Mouse (Mus musculus) lung, adult 2 months (tissue): ENCODE results near the gene Slc12a7. TPM values are rescaled to one million over a fixed set of nuclear protein-coding genes. Genes with fewer than 3 reads are reported as not detected.

ENCODE experiments used
- DNase-seq: peaks from one replicate; pipeline ENCODE4 v3.0.0; 2022
- H3K4me1 ChIP-seq: fragments of 200-500 bp; 2 replicates; pipeline ENCODE4 v1.6.1; 2011; ENCODE audit warnings: low read length; ENCODE audit not compliant: control insufficient read depth, insufficient read depth
- H3K4me3 ChIP-seq: fragments of 200-500 bp; replicated peaks from 2 replicates; pipeline ENCODE3; 2011; ENCODE audit warnings: low read depth, mild to moderate bottlenecking, control low read depth, low read length; ENCODE audit errors: extremely low read depth
- CTCF ChIP-seq: fragments of 200-500 bp; IDR thresholded peaks from 2 replicates; pipeline ENCODE4 v1.5.1; 2011; ENCODE audit warnings: mild to moderate bottlenecking, low read length, control low read depth; ENCODE audit not compliant: insufficient read depth
- POLR2A ChIP-seq: fragments of 200-500 bp; IDR thresholded peaks from 2 replicates; pipeline ENCODE4 v1.6.1; 2011; ENCODE audit warnings: low read depth, mild to moderate bottlenecking, control low read depth, low read length, borderline replicate concordance; ENCODE audit errors: extremely low read depth
- WGBS: fragments of 180-500 bp; shearing (Covaris S2); methylation state at CpG from one replicate; pipeline ENCODE4 v1.1.7; 2018; 5-methylcytosine and 5-hydroxymethylcytosine counted together
- polyA plus RNA-seq: library from polyadenylated mRNA; depleted of rRNA; stranded (reverse); fragments of >200 nt; gene quantifications from 2 replicates; pipeline ENCODE4 v1.2.3, GENCODE M21; 2012

The Slc12a7 gene
- polyA plus RNA-seq, 1 experiment, result 69.9 TPM

DNA sequence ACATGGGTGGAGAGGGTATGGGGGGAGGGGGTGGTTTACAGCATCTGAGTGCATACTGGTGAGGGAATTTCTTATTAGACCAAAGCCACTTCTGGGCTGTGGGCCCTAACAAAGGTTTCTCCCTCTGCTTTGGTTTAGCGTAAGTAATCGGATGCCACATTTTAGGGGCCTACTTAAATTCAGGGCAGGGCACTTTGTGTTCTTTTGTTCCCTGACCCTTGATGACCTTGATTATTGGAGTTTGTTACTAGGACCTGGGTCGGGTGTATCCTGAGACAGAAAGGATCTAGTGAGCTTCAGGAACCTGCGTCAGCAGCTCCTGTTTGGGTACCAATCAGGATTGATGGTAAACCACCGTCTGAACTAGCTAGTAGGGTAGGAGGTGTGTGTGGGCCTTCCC, 49.6 kb downstream of the Slc12a7 start:
- Histone ChIP-seq H3K4me3 (no peak overlapping the region), H3K4me1 (no peaks in the 10 kb centered on the region)
- 68% methylated on average over 5 of the region's 5 CpGs for WGBS
- no peak for TF ChIP-seq CTCF
- no peak for TF ChIP-seq POLR2A
- DNase-seq, result no peak

DNA sequence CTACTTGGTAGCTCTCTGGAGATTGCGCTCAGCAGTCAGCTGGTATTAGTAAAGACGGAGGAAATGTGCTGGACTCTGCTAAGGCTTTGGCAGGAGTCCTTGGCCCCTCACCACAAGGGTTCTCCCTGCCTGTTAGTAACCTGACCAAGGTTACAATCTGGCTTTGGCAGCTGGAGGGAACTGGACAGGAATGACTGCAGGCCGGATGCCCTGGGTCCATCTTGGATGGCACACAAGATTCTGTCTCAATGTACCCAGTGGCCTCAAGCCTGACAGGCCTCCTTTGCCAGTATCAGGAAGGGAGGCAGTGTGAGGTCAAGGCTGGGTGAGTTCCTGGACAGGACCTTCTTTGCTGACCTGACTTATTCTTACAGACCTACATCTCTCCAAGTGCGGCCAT, 59.3 kb downstream of the Slc12a7 start:
- no peak for DNase-seq
- TF ChIP-seq CTCF (no peak), POLR2A (no peak)
- H3K4me3 ChIP-seq, result no peak overlapping the region
- 90% methylated on average over 4 of the region's 4 CpGs for WGBS
- H3K4me1 ChIP-seq, result no peaks in the 10 kb centered on the region

DNA sequence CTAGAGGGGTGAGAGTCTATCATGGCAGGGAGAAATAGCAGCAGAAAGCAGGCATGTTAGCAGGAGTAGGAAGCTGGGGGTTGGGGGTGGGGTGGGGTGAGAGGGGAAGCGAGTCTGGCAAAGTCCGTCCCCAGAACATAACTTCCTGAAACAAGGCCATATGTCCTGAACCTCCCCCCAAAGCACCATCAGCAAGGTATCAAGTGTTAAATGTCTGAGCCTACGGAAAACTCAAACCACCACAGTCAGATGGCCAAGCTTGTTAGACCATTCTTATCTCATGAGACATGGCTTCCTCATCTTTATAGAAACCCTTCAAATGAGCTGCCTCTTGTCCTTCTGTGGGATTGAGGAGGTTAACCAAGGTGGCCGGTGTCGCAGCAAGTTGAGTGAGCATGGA, 60.3 kb downstream of the Slc12a7 start:
- Histone ChIP-seq H3K4me3 (no peak overlapping the region), H3K4me1 (no peaks in the 10 kb centered on the region)
- WGBS, result 89% methylated on average over 5 of the region's 5 CpGs
- no peak for TF ChIP-seq POLR2A
- no peak for TF ChIP-seq CTCF
- no peak for DNase-seq

DNA sequence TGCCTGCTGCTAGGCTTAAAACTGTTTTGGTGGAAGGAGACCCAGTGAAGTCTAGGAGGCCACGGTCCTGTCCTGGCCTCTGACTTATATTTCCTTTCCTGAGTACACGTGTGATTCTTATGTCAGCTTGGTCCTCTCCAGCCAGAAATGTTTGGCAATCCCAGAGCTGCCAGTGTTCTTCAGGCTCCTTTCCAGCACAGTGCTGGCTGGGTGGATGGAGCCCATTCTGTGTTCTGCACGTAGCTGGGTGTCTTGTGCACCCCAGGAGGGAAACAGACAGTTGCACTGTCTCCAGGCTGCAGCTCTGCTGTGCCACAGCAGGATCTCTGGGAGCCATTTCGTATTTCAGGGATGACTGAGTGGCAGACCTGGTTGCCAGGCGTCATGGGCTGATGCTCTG, 66.2 kb downstream of the Slc12a7 start:
- TF ChIP-seq CTCF (no peak), POLR2A (no peak)
- DNase-seq, result no peak
- WGBS, result 80% methylated on average over 5 of the region's 5 CpGs
- no peaks in the 10 kb centered on the region for H3K4me1 ChIP-seq
- H3K4me3 ChIP-seq, result no peak overlapping the region

DNA sequence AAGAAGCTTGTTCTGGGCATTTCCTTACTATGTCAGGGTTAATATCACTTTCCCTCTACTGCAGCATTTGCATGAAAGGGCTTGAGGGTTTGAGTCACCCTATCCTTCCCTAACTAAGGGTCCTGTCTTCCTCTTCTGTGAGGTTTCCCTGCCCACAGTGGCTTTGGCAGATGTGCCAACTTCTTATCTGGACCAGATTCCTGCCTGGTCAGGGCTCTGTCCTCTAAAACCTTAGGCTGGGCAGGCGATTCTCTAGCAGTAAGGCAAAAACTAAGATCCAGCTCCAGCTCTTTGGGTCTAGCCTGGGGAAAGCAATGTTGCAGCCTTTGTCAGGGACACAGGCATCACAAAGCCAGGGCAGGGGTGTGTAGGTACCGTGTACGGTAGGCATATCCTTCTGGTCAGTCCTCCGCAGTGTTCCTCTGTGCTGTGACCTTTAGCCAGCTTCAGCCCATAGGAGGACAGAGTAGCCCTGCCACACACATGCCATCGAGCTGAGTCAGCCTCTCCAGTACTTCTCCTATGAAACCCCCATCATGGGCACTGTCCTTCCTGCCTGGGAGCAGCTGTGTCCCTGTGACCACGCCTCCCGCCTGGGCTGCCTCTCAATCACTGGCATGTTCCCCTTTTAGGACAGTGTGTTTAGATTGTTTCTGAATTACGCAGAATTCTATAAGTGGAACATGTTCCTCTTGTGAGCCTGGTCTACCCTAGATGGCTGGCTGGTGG, 70.7 kb downstream of the Slc12a7 start:
- Histone ChIP-seq H3K4me1 (no peaks in the 10 kb centered on the region), H3K4me3 (no peak overlapping the region)
- peak; percentile 29 for DNase-seq
- TF ChIP-seq POLR2A, result no peak
- TF ChIP-seq CTCF, result no peak
- 52% methylated on average over 8 of the region's 8 CpGs for WGBS

DNA sequence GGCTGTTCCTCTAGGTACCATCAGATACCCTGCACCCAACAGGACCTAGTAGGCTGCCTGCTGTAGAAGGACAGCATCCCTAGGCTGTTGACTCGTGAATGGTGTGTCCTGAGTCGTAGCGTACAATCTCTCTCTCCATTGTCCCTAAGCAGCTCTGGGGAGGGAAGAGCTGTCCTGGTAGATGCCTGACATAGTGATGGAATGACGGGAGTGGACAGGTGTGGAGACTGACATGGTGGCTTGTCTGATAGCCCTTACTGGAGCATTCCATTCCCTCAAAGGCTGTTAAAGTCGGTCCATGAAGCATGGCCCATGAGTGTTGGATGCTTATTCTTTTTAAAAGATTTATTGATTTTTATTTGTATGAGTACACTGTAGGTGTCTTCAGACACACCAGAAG, 72.0 kb downstream of the Slc12a7 start:
- Histone ChIP-seq H3K4me3 (no peak overlapping the region), H3K4me1 (no peaks in the 10 kb centered on the region)
- 96% methylated on average over 5 of the region's 5 CpGs for WGBS
- no peak for DNase-seq
- TF ChIP-seq CTCF, result no peak

DNA sequence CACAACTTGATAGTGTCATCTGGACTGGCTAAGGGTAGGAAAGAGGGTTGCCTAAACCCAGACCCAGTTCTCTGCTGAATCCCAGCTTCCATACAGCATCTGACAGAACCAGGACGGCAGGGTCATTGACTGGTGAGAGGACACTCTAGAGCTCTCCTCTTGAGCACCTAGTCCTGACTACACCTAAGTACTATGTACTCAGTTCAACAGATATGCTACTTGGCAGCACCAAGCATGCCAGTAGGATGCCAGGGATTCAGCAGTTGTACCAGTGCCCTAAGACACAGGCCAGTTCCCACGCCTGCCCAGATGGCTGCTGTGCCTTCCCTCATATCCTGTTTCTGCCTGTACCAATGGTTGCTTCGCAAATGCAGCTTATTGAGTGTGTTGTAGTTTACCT, 80.0 kb downstream of the Slc12a7 start:
- TF ChIP-seq POLR2A, result no peak
- no peak for TF ChIP-seq CTCF
- no peak for DNase-seq
- 76% methylated on average over 3 of the region's 3 CpGs for WGBS
- no peak overlapping the region for H3K4me3 ChIP-seq
- H3K4me1 ChIP-seq, result no peaks in the 10 kb centered on the region

DNA sequence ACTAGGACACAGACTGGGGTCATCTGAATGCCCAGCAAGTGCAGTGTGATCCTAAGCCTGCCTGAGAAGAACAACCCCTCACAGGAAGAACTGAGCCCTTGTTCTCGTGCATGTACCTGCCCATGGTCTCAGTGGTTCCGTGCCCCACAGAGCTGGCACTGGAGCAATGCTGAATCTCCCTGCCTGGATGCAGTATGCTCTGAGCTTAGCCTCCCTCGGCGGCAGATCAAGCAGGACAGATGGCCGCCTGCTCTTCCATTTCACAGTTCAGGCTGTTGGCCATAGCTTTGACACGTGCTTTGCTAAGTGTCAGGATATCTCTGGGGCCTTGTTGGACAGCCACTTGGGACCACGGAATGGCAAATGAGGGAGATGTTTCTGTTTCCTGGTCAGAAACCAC, 81.3 kb downstream of the Slc12a7 start:
- TF ChIP-seq CTCF (no peak), POLR2A (no peak)
- WGBS, result 91% methylated on average over 7 of the region's 7 CpGs
- no peaks in the 10 kb centered on the region for H3K4me1 ChIP-seq
- no peak for DNase-seq
- no peak overlapping the region for H3K4me3 ChIP-seq

DNA sequence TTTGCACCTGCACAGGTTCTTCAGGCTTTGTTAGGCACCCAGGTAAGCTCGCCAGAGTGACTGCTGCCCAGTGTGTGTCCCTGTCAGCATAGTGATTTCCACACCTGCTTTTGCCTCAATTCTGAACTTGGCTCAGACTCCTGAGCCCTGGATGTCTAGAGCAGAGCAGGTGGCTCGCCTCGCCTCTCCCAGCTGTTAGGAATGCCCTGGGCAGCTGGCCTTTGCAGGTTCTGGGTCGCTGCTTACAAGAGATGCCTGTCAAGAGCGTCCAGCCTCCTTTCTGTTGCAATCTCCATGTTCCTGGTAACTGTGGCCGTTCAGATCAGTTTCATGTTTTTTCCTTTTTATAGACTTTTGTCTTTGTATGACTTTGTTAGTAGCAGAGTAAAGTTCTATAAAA, 83.4 kb downstream of the Slc12a7 start:
- TF ChIP-seq CTCF, result no peak
- no peak for TF ChIP-seq POLR2A
- Histone ChIP-seq H3K4me3 (no peak overlapping the region), H3K4me1 (no peaks in the 10 kb centered on the region)
- no peak for DNase-seq
- 76% methylated on average over 6 of the region's 6 CpGs for WGBS

DNA sequence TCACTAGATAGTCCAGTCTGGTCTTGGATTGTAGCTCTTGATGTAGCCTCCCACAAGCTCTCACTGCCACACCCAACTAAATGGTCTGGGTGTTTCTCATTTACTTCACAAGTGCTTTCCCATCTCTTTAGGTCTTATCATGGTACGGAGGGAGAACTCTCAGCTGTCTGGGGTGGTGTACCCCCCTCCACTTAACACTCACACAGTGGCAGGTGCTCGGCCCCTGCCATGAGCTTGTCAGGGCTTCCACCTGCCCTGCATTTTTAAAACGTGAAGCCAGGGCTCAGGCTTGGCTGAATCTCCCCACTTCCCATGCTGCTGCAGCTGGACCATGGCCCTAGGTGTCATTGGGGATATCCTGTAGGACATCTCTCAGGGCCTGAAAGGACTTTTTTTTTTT, 86.0 kb downstream of the Slc12a7 start:
- TF ChIP-seq POLR2A (no peak), CTCF (no peak)
- no peak overlapping the region for H3K4me3 ChIP-seq
- 72% methylated on average over 3 of the region's 3 CpGs for WGBS

DNA sequence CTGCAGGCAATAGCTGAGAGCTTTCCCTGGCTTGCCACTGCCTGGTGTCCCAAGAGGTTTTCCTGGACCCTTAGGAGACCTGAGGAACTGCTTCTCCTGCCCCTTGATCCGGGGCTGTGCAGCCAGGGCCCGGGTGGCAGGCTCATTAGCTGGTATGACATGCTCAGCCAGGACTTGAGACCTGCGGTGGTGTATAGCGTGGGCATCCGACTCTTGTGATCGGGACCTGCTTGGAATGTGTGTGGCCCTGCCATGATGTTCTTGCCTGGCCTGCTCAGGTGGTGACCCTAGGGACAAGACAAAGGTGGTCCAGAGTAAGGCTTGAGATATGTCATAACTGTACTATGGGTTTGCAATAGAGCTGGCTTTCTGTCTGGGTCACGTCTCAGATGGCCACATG, 88.4 kb downstream of the Slc12a7 start:
- no peak overlapping the region for H3K4me3 ChIP-seq
- 91% methylated on average over 7 of the region's 7 CpGs for WGBS
- TF ChIP-seq CTCF (no peak), POLR2A (no peak)
- no peak for DNase-seq
- no peaks in the 10 kb centered on the region for H3K4me1 ChIP-seq

More for the DNA sequence above, 86.0 kb downstream of the Slc12a7 start:
- H3K4me1 ChIP-seq, result no peaks in the 10 kb centered on the region
- DNase-seq, result no peak
